Mouse (Mus musculus) ES-E14 (cell line): ENCODE results near the gene Adprhl1. TPM values are rescaled to one million over a fixed set of nuclear protein-coding genes. Genes with fewer than 3 reads are reported as not detected.

Experiments used
- DNase-seq: peaks from one replicate; pipeline ENCODE4 v3.0.0-alpha.2; 2013; ENCODE audit warnings: low read depth, low spot score
- H3K27ac ChIP-seq: 2 replicates; pipeline ENCODE4 v1.5.1; 2012; ENCODE audit warnings: low read depth, mild to moderate bottlenecking, low read length, moderate library complexity, mixed read lengths; ENCODE audit not compliant: poor library complexity, insufficient read depth, severe bottlenecking
- H3K36me3 ChIP-seq: 2 replicates; pipeline ENCODE4 v1.6.1; 2012; ENCODE audit warnings: mild to moderate bottlenecking, low read length, moderate library complexity, mixed read lengths; ENCODE audit not compliant: control insufficient read depth, poor library complexity, insufficient read depth, severe bottlenecking
- H3K4me1 ChIP-seq, 2 experiments: fragments of 150-350 bp in 1 of 2; sonication (generic) in 1 of 2; 2 replicates each; pipeline ENCODE4 v1.6.1; 2012; ENCODE audit warnings: low read length in 2 of 2, mild to moderate bottlenecking in 1 of 2, mixed read lengths in 1 of 2; ENCODE audit not compliant: control insufficient read depth in 2 of 2, insufficient read depth in 2 of 2, poor library complexity in 1 of 2
- H3K4me3 ChIP-seq, 2 experiments: fragments of 150-350 bp in 1 of 2; sonication (generic) in 1 of 2; 2 replicates each; pipeline ENCODE4 v1.5.1; 2012; ENCODE audit warnings: low read length in 2 of 2, low read depth in 1 of 2, mild to moderate bottlenecking in 1 of 2, mixed read lengths in 1 of 2; ENCODE audit not compliant: insufficient read depth in 1 of 2, poor library complexity in 1 of 2, severe bottlenecking in 1 of 2
- H3K9ac ChIP-seq: 2 replicates; pipeline ENCODE4 v1.6.1; 2012; ENCODE audit warnings: low read depth, mild to moderate bottlenecking, low read length, mixed read lengths; ENCODE audit not compliant: poor library complexity, insufficient read depth, severe bottlenecking
- H3K9me3 ChIP-seq: fragments of 150-350 bp; sonication (generic); 2 replicates; pipeline ENCODE4 v1.6.1; 2012; ENCODE audit warnings: low read depth, mild to moderate bottlenecking, low read length; ENCODE audit not compliant: control insufficient read depth, insufficient read depth
- CHD2 ChIP-seq: IDR thresholded peaks from 2 replicates; pipeline ENCODE4 v1.6.1; 2014; ENCODE audit warnings: mild to moderate bottlenecking, low read depth, low read length, inconsistent platforms
- HCFC1 ChIP-seq: IDR thresholded peaks from 2 replicates; pipeline ENCODE4 v1.6.1; 2012; ENCODE audit warnings: low read length, inconsistent platforms, borderline replicate concordance; ENCODE audit not compliant: insufficient read depth
- MAFK ChIP-seq: IDR thresholded peaks from 2 replicates; pipeline ENCODE4 v1.6.1; 2014; ENCODE audit warnings: mild to moderate bottlenecking, low read depth, low read length, inconsistent platforms; ENCODE audit not compliant: insufficient read depth
- ZC3H11A ChIP-seq: IDR thresholded peaks from 2 replicates; pipeline ENCODE4 v1.6.1; 2012; ENCODE audit warnings: low read depth, mild to moderate bottlenecking, inconsistent platforms, low read length, borderline replicate concordance
- ZNF384 ChIP-seq: IDR thresholded peaks from 2 replicates; pipeline ENCODE4 v1.6.1; 2012; ENCODE audit warnings: low read depth, low read length, inconsistent platforms
- in situ Hi-C, 2 experiments: fragments of 600-800 bp; cut with MboI; formaldehyde crosslinking; loops; one replicate each; pipeline ENCODE4 v1.15.1; 2025; ENCODE audit warnings: low sequenced_read_pairs in 2 of 2, inconsistent platforms in 1 of 2; ENCODE audit not compliant: unreplicated experiment in 2 of 2
- total RNA-seq: library from RNA; depleted of rRNA; stranded (reverse); fragments of 300-350 nt; gene quantifications from 2 replicates; pipeline ENCODE4 v1.2.3, GENCODE M21; 2012; rRNA removed

The Adprhl1 gene
- total RNA-seq, 1 experiment: 0.31 TPM

DNA sequence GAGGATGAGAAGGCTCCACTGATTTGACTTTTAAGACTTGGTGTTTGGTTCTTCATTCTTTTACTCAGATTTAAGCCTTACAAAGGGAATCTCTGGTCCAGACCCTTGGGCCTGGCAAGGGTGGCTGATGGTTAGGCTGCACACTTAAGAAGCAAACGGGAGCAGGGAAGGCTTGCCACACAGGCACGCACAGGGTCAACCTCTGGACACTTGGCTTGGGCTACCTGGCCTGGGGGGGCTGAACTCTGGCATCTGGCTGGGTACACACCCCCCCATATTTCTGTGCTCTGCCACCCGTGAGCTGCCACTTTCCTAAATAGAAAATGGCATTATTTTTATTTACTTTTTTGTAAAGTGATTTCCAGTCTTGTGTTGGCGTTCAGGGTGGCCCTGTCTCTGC lies 79.2 kb downstream of the Adprhl1 start:
- Histone ChIP-seq H3K9me3 (no peaks in the 10 kb centered on the region), H3K36me3 (peaks cover 73% of the 10 kb centered on the region), H3K9ac (no peak overlapping the region), H3K27ac (no peak overlapping the region), H3K4me3 (no peak overlapping the region), H3K4me1 (peaks cover 0 to 10% of the 10 kb centered on the region in 2 experiments; a peak in 1 of 4 replicates)
- in situ Hi-C loops: no loop called here
- no peak for TF ChIP-seq CHD2
- TF ChIP-seq MAFK: no peak
- TF ChIP-seq ZNF384: no peak
- no peak for TF ChIP-seq ZC3H11A
- TF ChIP-seq HCFC1: no peak
- DNase-seq: no peak

DNA sequence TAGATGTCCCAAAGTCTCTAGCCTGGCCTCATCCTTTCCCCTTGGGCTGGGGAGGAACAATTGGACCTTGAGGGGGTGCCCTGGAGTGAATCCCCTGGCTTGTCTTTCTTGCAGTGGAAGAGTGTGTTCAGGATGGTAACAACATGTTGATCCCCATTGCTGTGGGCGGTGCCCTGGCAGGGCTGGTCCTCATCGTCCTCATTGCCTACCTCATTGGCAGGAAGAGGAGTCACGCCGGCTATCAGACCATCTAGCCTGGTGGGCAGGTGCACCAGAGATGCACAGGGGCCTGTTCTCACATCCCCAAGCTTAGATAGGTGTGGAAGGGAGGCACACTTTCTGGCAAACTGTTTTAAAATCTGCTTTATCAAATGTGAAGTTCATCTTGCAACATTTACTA lies 79.7 kb downstream of the Adprhl1 start:
- Histone ChIP-seq H3K9me3 (no peaks in the 10 kb centered on the region), H3K9ac (no peak overlapping the region), H3K4me1 (peaks cover 0 to 6% of the 10 kb centered on the region in 2 experiments; a peak in 1 of 4 replicates), H3K27ac (no peak overlapping the region), H3K36me3 (peaks cover 73% of the 10 kb centered on the region), H3K4me3 (no peak overlapping the region)
- no peak for DNase-seq
- in situ Hi-C loops: no loop called here
- no peak for TF ChIP-seq ZNF384
- TF ChIP-seq ZC3H11A: no peak
- no peak for TF ChIP-seq HCFC1
- no peak for TF ChIP-seq CHD2
- no peak for TF ChIP-seq MAFK

Other genes starting within 250 kb of the Adprhl1 start
- gene F7, start 228.1 kb downstream of the Adprhl1 start, total RNA-seq: 0.09 and 0.16 TPM in 2 replicates
- not detected in 2 replicates for gene F10, start 216.9 kb downstream of the Adprhl1 start, total RNA-seq
- 0.21 and 0.22 TPM in 2 replicates for gene Proz, start 193.2 kb downstream of the Adprhl1 start, total RNA-seq
- 35.2 and 42.5 TPM in 2 replicates for gene Pcid2, start 148.7 kb downstream of the Adprhl1 start, total RNA-seq
- gene Cul4a, start 148.5 kb downstream of the Adprhl1 start, total RNA-seq: 35.7 and 42.7 TPM in 2 replicates
- 559 and 680 TPM in 2 replicates for gene Lamp1, start 95.0 kb downstream of the Adprhl1 start, total RNA-seq
- 36.3 and 60.0 TPM in 2 replicates for gene Grtp1, start 53.5 kb downstream of the Adprhl1 start, total RNA-seq
- 10.6 and 12.3 TPM in 2 replicates for gene Dcun1d2, start 34.0 kb upstream of the Adprhl1 start, total RNA-seq
- 20.3 and 27.0 TPM in 2 replicates for gene Tmco3, start 34.0 kb upstream of the Adprhl1 start, total RNA-seq
- gene Tfdp1, start 84.6 kb upstream of the Adprhl1 start, total RNA-seq: 97.9 and 110 TPM in 2 replicates
- not detected in 2 replicates for gene Atp4b, start 142.7 kb upstream of the Adprhl1 start, total RNA-seq
- 0.04 and 0.05 TPM in 2 replicates for gene Grk1, start 150.9 kb upstream of the Adprhl1 start, total RNA-seq
- 0.18 and 0.26 TPM in 2 replicates for gene Tmem255b, start 181.0 kb upstream of the Adprhl1 start, total RNA-seq
- gene Gas6, start 240.3 kb upstream of the Adprhl1 start, total RNA-seq: 20.7 and 28.8 TPM in 2 replicates